Mouse (Mus musculus) liver, embryonic 13.5 days (tissue): ENCODE measurements around the gene Fam163a. TPM values are rescaled to one million over a fixed set of nuclear protein-coding genes. Genes with fewer than 3 reads are reported as not detected.

Experiments
- ATAC-seq: fragments of 200-750 bp; cut with Nextera tagmentation; 2 replicates; pipeline ENCODE4 v1.8.0; 2017; ENCODE audit warnings: low read depth, mild to moderate bottlenecking, moderate number of reproducible peaks, moderate library complexity
- DNase-seq: peaks from one replicate; pipeline ENCODE4 v3.0.0; 2022
- H3K27ac ChIP-seq: fragments of 300-500 bp; sonication (generic); 2 replicates; pipeline ENCODE4 v1.5.1; 2015; ENCODE audit warnings: moderate library complexity, mild to moderate bottlenecking, inconsistent platforms
- H3K27me3 ChIP-seq: fragments of 300-500 bp; sonication (generic); 2 replicates; pipeline ENCODE4 v1.6.1; 2015; ENCODE audit warnings: mild to moderate bottlenecking, inconsistent platforms
- H3K36me3 ChIP-seq: fragments of 300-500 bp; sonication (generic); 2 replicates; pipeline ENCODE4 v1.6.1; 2015; ENCODE audit warnings: mild to moderate bottlenecking, inconsistent platforms
- H3K4me1 ChIP-seq: fragments of 300-500 bp; sonication (generic); replicated peaks from 2 replicates; pipeline ENCODE4 v1.6.1; 2015; ENCODE audit warnings: inconsistent platforms
- H3K4me2 ChIP-seq: fragments of 300-500 bp; sonication (generic); 2 replicates; pipeline ENCODE4 v1.6.1; 2015; ENCODE audit warnings: inconsistent platforms, mild to moderate bottlenecking, moderate library complexity
- H3K4me3 ChIP-seq: fragments of 300-500 bp; sonication (generic); replicated peaks from 2 replicates; pipeline ENCODE4 v1.5.1; 2015; ENCODE audit warnings: mild to moderate bottlenecking, inconsistent platforms
- H3K9ac ChIP-seq: fragments of 300-500 bp; sonication (generic); 2 replicates; pipeline ENCODE4 v1.6.1; 2015; ENCODE audit warnings: mild to moderate bottlenecking, inconsistent platforms
- H3K9me3 ChIP-seq: fragments of 300-500 bp; sonication (generic); replicated peaks from 2 replicates; pipeline ENCODE4 v1.6.1; 2016; ENCODE audit warnings: inconsistent platforms
- WGBS: fragments of 180-500 bp; shearing (Covaris S2); methylation state at CpG from one replicate; pipeline ENCODE4 v1.1.7; 2015; ENCODE audit not compliant: insufficient replicate concordance; 5-methylcytosine and 5-hydroxymethylcytosine counted together
- polyA plus RNA-seq: library from polyadenylated mRNA; unstranded; fragments of >200 nt; fragmentation: Nextera tagmentation; extraction: Ambion mirVana; gene quantifications from 2 replicates; pipeline ENCODE4 v1.2.1, GENCODE M21; 2015

Fam163a gene
- polyA plus RNA-seq, 1 experiment from 2014 or later: 0.06 TPM

GRCm38 (mm10) chr1:156202661-156203060 lies 2.2 kb downstream of the Fam163a start:
- no peaks in the 10 kb centered on the region for H3K36me3 ChIP-seq
- ATAC-seq (no peak), DNase-seq (no peak)
- no peak overlapping the region for H3K4me3 ChIP-seq
- no peak overlapping the region for H3K4me2 ChIP-seq
- peaks cover 72% of the 10 kb centered on the region for H3K27me3 ChIP-seq
- no peak overlapping the region for H3K9ac ChIP-seq
- no peak overlapping the region for H3K27ac ChIP-seq
- 0 out of 2 replicates have a peak, but pooled peaks cover 3% of the 10 kb centered on the region for H3K9me3 ChIP-seq
- WGBS: 47% methylated on average over 3 of the region's 3 CpGs
- peaks cover 10% of the 10 kb centered on the region for H3K4me1 ChIP-seq

- no peak overlapping the region for H3K9ac ChIP-seq
- H3K27ac ChIP-seq: no peak overlapping the region
- H3K27me3 ChIP-seq: peaks cover 61% of the 10 kb centered on the region
- no peak for ATAC-seq
- no peak overlapping the region for H3K4me2 ChIP-seq
- H3K4me1 ChIP-seq: peaks cover 10% of the 10 kb centered on the region
- WGBS: 62% methylated on average over 3 of the region's 3 CpGs
- H3K36me3 ChIP-seq: no peaks in the 10 kb centered on the region
- H3K4me3 ChIP-seq: no peak overlapping the region
- H3K9me3 ChIP-seq: 0 out of 2 replicates have a peak, but pooled peaks cover 3% of the 10 kb centered on the region
- no peak for DNase-seq
Observed at GRCm38 (mm10) chr1:156201069-156201468, 3.8 kb downstream of the Fam163a start.

DNA sequence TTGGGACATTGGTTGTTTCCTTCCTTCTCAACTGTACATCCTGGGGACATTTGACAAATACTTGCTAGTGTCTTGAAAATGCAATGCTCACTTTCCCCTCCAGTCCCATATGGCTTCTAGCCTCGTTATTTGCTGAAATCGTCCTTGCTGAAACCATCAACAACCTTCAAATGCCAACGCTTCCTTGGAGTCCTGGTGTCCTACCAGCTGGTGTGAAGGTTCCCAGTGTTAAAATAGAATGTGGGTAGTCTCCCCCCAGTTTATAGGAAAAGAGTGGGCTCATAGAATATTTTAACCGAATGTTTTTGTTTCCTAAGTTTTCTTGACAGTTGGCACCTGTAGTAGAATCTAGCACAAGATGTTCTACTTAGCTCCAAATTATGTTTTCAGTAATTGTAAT lies 7.2 kb downstream of the Fam163a start:
- Histone ChIP-seq H3K27me3 (peaks cover 26% of the 10 kb centered on the region), H3K4me3 (no peak overlapping the region), H3K4me2 (no peak overlapping the region), H3K9me3 (0 out of 2 replicates have a peak, but pooled peaks cover 3% of the 10 kb centered on the region), H3K27ac (no peak overlapping the region), H3K36me3 (no peaks in the 10 kb centered on the region), H3K4me1 (no peaks in the 10 kb centered on the region), H3K9ac (no peak overlapping the region)
- 61% methylated on average over 4 of the region's 4 CpGs for WGBS
- ATAC-seq (no peak), DNase-seq (no peak)

- Histone ChIP-seq H3K27ac (no peak overlapping the region), H3K9ac (no peak overlapping the region), H3K4me1 (no peaks in the 10 kb centered on the region), H3K27me3 (peaks cover 11% of the 10 kb centered on the region), H3K4me2 (no peak overlapping the region), H3K9me3 (no peaks in the 10 kb centered on the region), H3K4me3 (no peak overlapping the region), H3K36me3 (no peaks in the 10 kb centered on the region)
- DNase-seq: no peak
- WGBS: 67% methylated on average over 7 of the region's 7 CpGs
- ATAC-seq: no peak
Observed at GRCm38 (mm10) chr1:156193292-156193691, 11.5 kb downstream of the Fam163a start.

DNA sequence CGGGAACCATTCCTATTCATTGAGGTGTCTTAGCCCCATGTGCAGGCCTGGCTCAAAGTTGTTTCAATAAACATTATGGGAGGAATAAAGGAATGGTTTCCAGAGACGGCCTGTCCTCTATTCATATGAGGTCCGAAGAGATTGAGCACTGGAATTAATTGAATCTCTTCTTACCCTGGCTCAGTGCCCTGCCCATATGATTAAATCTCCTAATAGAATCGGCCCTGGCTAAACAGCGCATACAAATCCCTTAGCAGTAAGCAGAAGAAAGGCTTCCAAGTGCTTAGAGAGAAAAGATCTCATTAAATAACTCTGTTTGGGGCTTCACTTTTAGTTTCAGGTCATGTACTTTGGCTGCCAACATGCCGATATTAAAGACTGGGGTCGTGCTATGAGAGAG lies 12.0 kb downstream of the Fam163a start:
- H3K4me1 ChIP-seq: no peaks in the 10 kb centered on the region
- H3K4me3 ChIP-seq: no peak overlapping the region
- H3K27me3 ChIP-seq: peaks cover 11% of the 10 kb centered on the region
- H3K9me3 ChIP-seq: no peaks in the 10 kb centered on the region
- WGBS: 77% methylated on average over 7 of the region's 7 CpGs
- no peak overlapping the region for H3K27ac ChIP-seq
- no peak overlapping the region for H3K9ac ChIP-seq
- ATAC-seq (no peak), DNase-seq (no peak)
- no peak overlapping the region for H3K4me2 ChIP-seq
- no peaks in the 10 kb centered on the region for H3K36me3 ChIP-seq

GRCm38 (mm10) chr1:156186646-156187045 lies 18.2 kb downstream of the Fam163a start:
- no peak overlapping the region for H3K4me2 ChIP-seq
- no peak for ATAC-seq
- no peak overlapping the region for H3K27ac ChIP-seq
- no peak overlapping the region for H3K4me3 ChIP-seq
- WGBS: 64% methylated on average over 3 of the region's 3 CpGs
- no peak for DNase-seq
- no peak overlapping the region for H3K9ac ChIP-seq
- peaks cover 7% of the 10 kb centered on the region for H3K27me3 ChIP-seq
- H3K4me1 ChIP-seq: peaks cover 16% of the 10 kb centered on the region
- H3K36me3 ChIP-seq: no peaks in the 10 kb centered on the region
- H3K9me3 ChIP-seq: no peaks in the 10 kb centered on the region

- Histone ChIP-seq H3K36me3 (no peaks in the 10 kb centered on the region), H3K4me3 (no peak overlapping the region), H3K9ac (no peak overlapping the region), H3K27ac (no peak overlapping the region), H3K27me3 (no peaks in the 10 kb centered on the region), H3K9me3 (no peaks in the 10 kb centered on the region), H3K4me2 (peak overlapping the region; percentile 4; the same call in 1 of the 2 replicates), H3K4me1 (peaks cover 16% of the 10 kb centered on the region)
- ATAC-seq (peak; percentile 12; the same call in 1 of the 2 replicates), DNase-seq (no peak)
- 36% methylated on average over 11 of the region's 11 CpGs for WGBS
Observed at GRCm38 (mm10) chr1:156184158-156184571, 20.7 kb downstream of the Fam163a start.

GRCm38 (mm10) chr1:156183176-156183958 lies 21.5 kb downstream of the Fam163a start:
- Histone ChIP-seq H3K27ac (no peak overlapping the region), H3K4me1 (peaks cover 16% of the 10 kb centered on the region), H3K27me3 (no peaks in the 10 kb centered on the region), H3K4me3 (no peak overlapping the region), H3K36me3 (no peaks in the 10 kb centered on the region), H3K4me2 (no peak overlapping the region), H3K9me3 (no peaks in the 10 kb centered on the region), H3K9ac (no peak overlapping the region)
- DNase-seq: no peak
- no peak for ATAC-seq
- WGBS: 68% methylated on average over 6 of the region's 6 CpGs

- DNase-seq: no peak
- no peak overlapping the region for H3K27ac ChIP-seq
- H3K4me2 ChIP-seq: no peak overlapping the region
- no peak overlapping the region for H3K4me3 ChIP-seq
- H3K4me1 ChIP-seq: peaks cover 16% of the 10 kb centered on the region
- H3K36me3 ChIP-seq: no peaks in the 10 kb centered on the region
- no peaks in the 10 kb centered on the region for H3K27me3 ChIP-seq
- no peak for ATAC-seq
- 52% methylated on average over 11 of the region's 11 CpGs for WGBS
- no peak overlapping the region for H3K9ac ChIP-seq
- no peaks in the 10 kb centered on the region for H3K9me3 ChIP-seq
Observed at GRCm38 (mm10) chr1:156179875-156180274, 25.0 kb downstream of the Fam163a start.

DNA sequence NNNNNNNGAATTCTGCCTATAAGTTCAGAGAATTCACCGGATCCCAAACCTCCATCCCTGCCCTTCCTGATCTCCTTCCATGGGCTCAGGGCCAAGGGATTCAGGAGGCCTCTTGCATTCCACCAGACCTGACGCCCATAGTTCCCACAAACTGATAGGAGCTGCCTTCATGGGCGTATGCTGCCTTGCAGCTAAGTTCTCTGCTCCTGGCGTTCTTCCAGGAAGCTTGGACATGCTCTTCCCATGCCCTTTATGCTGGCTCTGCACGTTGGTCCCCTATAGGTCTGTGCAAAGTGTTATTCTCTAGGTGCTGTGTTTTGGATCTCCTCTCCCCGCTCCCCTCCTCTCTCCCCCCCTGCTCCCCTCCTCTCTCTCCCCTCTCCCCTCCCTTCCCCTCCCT lies 36.1 kb downstream of the Fam163a start:
- no peak for DNase-seq
- H3K27ac ChIP-seq: no peak overlapping the region
- ATAC-seq: no peak

DNA sequence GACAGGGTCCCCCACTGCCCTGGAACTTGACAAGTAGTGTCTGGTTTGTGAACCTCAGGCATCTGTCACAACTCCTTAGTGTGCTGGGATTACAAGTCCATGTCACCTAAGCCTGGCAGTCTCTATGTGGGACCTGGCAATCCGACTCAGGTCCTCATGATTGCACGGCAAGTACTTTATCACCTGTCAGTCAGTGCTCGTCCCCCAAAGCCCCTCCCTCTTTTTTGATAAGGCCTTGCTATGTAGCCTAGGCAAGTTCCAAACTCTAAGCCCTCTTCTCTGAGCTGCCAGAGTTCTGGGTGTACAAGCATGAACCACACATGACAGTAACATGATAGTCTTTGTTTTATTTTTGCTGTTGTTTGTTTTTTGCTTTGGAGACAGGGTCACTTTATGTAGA lies 88.1 kb downstream of the Fam163a start:
- Histone ChIP-seq H3K27ac (no peak overlapping the region), H3K4me3 (no peak overlapping the region), H3K4me2 (no peak overlapping the region), H3K9ac (no peak overlapping the region), H3K27me3 (no peaks in the 10 kb centered on the region), H3K9me3 (no peaks in the 10 kb centered on the region), H3K36me3 (no peaks in the 10 kb centered on the region), H3K4me1 (peaks cover 39% of the 10 kb centered on the region)
- peak; percentile 62 for ATAC-seq
- WGBS: 9% methylated on average over 3 of the region's 3 CpGs
- no peak for DNase-seq

More for the DNA sequence above, 36.1 kb downstream of the Fam163a start:
- WGBS: 33% methylated on average over 6 of the region's 6 CpGs
- Histone ChIP-seq H3K27me3 (no peaks in the 10 kb centered on the region), H3K4me2 (no peak overlapping the region), H3K9ac (no peak overlapping the region), H3K4me1 (no peaks in the 10 kb centered on the region), H3K9me3 (no peaks in the 10 kb centered on the region), H3K36me3 (no peaks in the 10 kb centered on the region), H3K4me3 (no peak overlapping the region)
